Mouse (Mus musculus): ENCODE data around the gene Sh2d2a.
A peak's percentile ranks its signal among the peaks of the same experiment; 100 is the strongest.
"Not testable (repeated sequence)": the region's sequence is repeated elsewhere in the genome, so short reads cannot be mapped to it uniquely, and the experiment has no call there.

Sh2d2a gene

DNA sequence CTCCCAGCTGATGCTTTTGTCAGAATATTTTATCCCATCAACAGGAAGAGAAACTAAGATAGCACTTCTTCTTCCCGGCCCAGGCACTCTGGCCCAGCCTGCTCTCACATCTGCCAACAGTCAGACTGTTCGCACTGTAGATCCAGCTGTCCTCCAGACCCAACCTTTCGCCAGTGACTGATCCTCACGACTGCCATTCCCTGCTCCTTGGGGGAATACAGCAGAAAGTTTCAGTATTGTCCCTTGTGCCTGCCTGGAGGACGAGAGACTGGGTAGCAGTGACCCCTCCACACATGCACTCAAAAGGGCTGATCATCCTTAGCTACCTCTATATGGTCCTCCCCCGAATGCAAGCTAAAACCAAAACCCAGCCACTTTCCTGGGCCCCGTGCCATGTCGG lies 9.4 kb downstream of the Sh2d2a start:
- DNase-seq (ENCODE audit: low spot score in 2 of 2), result no peak

DNA sequence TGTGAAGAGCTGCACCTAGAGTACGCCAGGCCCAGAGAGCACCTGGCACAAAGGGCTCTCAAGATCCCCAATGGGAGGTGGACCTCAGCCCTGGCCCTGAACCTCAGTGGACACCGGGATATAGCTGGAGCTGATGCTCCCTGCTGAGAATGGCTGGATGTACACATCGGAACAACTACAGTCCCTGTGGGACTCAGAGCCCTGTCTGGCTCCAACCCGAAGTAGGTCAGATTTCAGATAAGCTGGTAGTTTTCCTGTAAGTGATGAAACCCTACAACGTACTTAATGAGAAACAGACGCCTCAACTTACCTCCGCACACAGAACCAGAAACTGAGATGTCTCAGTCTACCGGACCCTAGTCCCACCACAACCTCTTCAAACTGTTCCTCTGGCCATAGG lies 11.1 kb downstream of the Sh2d2a start:
- no peak for DNase-seq (ENCODE audit: low spot score in 2 of 2)

DNA sequence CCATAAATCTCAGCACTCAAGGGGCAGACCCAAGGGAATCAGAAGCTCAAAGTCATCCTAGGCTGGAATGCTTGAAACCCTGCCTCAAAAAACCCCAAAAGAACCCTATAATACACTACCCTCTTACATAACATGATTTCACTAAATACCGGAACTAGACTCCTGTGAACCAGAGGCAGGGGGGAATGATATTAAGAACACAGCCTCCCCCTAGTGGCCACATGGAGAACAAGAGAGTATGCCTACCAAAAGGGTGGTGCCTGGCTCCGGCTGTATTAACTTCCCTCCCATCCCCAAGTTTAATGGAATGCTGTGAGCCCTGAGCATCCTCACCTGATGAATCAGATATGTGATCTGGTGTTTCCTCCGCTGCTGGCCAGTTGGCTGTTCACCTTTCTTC lies 13.3 kb downstream of the Sh2d2a start:
- DNase-seq (ENCODE audit: low spot score in 2 of 2), result peak; percentile 42 to 63

DNA sequence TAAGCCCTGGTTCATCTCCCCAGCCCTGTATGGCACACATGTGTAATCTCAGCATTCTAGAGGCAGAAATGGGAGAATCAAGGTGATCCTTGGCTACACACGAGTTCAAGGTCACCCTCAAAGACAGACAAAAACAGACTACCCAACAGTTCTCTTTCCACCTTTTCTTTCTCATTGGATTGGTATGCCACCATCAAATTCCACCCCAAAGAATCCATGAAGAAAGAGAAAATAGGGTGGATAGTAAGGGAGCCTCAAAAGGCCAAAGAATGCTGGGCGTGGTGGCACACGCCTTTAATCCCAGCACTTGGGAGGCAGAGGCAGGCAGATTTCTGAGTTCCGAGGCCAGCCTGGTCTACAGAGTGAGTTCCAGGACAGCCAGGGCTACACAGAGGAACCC lies 17.6 kb downstream of the Sh2d2a start:
- not testable (repeated sequence) for DNase-seq (ENCODE audit: low spot score in 2 of 2)

DNA sequence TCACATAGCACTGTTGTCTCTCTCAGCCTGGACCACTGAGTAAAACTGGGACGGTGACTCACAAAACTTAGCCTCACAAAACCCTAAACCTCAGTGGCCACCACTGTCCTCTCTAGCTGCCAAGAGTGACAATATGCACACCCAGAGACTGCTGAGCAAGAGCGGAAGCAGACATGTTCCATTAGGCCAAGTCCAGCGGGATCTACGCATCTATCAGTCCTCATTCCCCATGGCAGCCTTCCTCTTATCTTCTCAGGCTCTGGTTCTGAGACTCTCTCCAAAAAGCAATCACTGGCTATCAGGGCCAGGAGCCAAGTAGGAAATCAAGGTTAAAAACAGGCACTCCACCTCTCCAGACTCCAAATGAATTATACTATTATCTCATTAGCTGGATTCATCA lies 31.2 kb downstream of the Sh2d2a start:
- DNase-seq (ENCODE audit: low spot score in 2 of 2), result no peak

DNA sequence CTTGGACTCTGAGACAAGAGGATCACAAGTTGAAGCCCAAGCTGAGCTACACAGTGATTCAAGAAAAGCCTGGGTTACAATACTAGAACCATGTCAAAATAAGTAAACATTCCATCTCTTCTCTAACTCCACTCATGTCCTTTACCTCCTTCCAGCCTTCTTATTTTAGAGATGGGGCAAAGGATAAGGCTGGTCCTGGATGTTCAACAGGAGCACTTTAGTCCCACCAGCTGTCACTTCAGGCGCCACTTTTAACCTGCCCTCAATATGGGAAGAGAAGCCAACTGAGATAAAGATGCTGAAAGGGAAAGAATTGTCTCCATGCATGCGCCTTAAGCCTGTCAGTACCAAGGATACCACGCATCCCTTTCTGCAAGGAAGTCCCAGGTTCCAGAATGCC lies 37.7 kb downstream of the Sh2d2a start:
- DNase-seq (ENCODE audit: low spot score in 2 of 2), result no peak

DNA sequence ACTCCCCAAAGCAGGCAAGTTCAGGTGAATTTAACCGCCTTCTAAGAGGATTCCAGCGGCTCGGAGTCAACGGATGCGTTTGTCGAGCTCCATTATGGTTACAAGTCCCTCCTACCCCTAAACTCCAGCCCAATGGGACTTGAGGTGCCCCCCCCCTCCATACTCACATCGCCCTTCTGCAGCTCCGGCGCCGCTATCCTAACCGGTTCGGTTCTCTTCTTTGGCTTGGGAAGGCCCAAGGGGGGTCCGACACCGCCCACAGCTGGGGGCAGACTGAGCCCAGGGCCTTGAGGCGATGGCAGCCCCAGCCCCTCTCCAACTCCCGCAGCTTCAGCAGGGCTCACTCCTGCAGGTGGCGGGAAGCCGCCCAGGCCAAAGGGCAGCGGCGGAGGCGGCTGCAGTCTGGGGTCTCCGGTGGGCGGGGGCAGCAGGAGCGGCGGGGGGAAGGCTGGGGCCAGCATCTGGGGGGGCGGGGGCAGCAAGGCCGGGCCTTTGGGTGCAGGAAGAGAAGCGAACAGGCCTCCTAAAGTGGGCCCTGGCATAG lies 38.2 kb downstream of the Sh2d2a start:
- peak; percentile 30 to 37 for DNase-seq (ENCODE audit: low spot score in 2 of 2)

DNA sequence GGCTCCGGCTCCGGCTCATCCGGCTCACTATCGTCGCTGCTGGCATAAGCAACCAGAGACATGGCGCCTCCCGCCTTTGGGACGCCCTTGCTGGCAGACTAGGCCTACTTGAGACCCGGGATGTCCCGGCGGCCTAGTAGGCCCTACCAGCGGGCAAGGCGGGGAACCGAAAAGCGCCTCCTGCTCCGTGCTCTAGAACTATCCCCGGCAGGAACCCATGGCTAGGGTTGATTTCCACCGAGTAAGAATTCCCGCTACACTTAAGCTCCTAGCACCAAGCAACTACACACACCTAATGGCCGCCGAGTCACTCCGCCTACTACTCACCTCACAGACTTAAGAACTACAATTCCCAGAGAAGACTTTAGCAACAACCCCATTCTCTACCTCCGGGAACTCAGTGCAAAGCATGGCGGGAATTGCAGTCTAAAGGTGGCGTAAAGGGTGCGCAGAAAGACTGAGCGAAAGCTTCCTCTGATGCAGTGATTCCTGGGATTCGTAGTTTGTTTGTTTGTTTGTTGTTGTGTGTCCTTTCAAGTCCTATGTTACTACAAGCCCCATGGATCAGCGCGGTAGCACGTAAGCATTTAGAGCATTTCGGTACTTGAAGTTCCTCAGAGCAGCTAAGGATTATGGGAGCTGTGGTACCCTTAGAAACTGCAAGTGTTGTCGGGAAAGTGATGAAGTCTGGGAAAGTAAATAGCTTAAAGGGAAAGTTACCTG lies 38.9 kb downstream of the Sh2d2a start, which contains the start of gene Prcc:
Gene Prcc, minus strand, starts transcription at position 328 of the 723 bp plus-strand sequence.
- DNase-seq (ENCODE audit: low spot score in 2 of 2), result peak; percentile 85 to 97

DNA sequence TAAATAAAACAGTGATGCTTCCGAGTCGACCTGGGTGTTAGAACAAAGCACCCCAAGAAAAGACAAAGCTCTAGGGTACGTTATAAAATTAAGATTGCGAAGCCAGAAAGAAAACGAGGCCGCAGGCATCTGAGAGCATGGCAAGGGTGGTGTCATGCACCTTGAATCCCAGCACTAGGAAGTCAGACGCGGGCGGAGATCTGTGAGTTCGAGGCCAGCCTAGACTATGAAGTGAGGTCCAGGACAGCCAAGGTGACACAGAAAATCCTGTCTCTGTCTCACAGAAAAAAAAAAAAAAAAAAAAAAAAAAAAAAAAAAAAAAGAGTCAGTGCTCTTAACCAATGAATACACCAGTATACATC lies 39.4 kb downstream of the Sh2d2a start:
- DNase-seq (ENCODE audit: low spot score in 2 of 2), result peak; percentile 51 to 59

DNA sequence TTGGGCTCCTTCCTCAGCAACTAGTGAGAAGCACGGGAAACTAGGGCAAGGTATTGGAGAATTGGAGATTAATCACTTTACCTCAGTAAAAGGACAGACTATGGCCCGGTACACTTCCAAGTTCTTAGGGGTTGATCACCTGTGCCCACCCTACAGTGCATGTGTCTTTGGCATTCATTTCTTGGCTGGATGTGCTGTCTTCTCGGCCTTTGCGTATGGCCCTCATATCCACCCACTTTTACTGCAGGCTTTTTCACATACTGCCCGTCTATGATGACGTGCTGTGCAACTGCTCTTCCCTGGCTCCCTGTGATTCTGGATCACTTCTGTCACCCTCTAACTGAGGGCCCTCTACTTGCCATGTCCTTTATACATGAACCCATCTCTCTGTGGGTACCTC lies 39.9 kb downstream of the Sh2d2a start:
- no peak for DNase-seq (ENCODE audit: low spot score in 2 of 2)

DNA sequence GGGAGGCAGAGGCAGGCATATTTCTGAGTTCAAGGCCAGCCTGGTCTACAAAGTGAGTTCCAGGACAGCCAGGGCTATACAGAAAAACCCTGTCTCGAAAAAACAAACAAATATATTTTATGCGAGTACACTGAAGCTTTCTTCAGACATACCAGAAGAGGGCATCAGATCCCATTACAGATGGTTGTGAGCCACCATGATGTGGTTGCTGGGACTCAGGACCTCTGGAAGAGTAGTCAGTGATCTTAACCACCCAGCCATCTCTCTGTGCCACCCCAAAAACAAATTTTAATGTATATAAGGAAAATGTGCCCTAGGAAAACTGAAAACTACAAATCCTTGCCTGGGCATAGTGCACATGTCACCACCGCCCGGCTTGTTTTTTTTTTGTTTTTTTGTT lies 40.8 kb downstream of the Sh2d2a start:
- DNase-seq (ENCODE audit: low spot score in 2 of 2), result not testable (repeated sequence)

DNA sequence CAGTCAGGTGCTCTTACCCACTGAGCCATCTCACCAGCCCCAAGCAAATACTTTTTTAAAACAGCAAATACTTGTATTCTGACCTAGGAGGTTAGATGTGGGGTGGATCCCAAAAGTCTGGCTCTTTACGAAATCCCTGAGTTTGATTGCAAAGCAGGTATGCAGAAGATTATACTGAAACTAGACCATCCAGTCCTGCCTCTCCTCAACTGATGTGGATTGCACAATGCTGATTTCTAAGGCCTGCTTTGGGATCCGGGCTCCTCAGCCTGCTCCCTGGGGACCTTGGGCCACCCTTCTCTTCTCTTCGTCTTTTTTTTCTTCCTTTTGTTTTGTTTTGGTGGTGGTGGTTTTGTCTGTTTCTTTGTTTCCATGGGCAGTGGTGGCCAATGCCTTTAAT lies 44.9 kb downstream of the Sh2d2a start:
- DNase-seq (ENCODE audit: low spot score in 2 of 2), result no peak

DNA sequence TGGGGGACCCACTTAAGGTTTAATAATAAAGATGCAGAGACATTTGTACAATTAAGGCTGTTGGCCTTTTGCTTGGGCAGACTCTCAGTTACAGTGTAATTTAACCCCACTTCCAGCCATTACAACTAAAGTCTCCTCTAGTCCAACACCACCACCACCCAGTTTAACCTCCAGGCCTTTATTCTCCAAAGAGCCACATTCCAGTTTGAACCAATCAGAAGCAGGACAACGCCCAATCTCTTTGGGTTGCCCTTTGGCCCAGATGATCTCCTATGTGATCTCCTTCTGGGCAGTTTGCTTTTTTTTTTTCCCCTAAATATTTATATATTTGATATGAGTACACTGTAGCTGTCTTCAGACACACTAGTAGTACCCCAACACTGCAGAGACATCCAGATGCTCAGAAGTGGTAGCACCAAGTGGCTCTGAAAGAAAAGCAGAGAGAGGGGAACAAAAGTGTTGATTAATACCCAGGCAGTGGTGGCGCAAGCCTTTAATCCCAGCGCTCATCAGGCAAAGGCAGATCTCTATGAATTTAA lies 46.9 kb downstream of the Sh2d2a start:
- no peak for DNase-seq (ENCODE audit: low spot score in 2 of 2)

DNA sequence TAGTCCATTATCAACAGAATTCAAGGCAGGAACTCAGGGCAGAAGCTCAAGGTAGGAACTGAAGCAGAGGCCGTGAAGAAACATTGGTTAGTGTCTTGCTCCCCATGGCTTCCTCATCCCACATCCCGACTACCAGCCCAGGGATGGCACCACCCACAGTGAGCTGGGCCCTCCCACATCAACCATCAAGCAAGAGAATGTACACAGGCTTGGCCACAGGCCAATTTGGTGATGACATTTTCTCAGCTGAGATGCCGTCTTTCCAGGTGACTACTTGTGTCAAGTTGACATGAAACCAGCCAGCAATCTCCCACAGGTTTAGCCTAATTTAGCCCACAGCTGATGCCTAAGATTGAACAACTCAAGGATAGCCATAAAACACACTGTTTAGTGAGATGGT lies 52.7 kb downstream of the Sh2d2a start:
- no peak for DNase-seq (ENCODE audit: low spot score in 2 of 2)

DNA sequence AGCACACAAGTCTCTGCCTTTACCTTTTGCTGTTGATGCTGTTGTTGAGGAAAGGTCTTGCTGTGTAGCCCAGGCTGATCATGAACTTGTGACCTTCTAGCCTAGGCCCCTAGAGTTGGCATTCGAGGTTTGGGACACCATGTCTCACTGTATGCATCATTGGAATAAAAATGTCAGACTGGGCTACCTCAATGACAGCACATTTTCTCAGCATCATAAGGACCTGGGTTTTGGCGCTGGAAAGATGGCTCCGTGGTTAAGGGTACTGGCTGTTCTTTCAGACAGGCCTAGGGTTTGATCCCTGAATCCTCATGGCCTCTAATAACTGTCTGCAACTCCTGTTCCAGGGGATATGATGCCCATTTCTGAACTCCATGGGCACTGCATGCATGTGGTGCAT lies 53.2 kb downstream of the Sh2d2a start:
- no peak for DNase-seq (ENCODE audit: low spot score in 2 of 2)

DNA sequence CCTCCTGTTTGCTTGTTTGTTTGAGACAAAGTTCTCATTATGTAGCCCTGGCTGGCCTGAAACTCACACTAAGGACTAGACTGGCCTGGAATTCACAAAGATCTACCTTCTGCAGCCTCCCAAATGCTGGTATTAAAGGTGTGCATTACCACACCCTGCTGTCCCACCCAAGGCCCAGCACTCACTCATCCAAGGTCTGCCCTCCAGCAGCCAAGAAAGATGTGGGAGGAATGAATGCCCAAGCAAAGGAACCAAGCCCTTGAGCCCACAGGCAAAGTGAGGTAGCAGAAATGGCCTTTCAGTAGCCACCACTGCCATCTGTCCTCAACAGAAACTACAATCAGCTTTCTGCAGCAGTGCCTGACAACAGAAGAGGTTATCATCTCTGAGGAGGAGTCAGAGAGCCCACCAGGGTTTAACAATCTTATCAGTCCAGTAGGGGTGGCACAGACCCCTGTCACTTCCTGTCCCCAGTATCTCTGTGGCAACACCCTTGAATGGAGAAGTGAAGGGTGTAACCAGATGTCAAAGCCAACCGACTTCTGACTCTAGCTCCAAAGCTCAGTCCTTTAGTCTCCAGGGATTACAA lies 54.6 kb downstream of the Sh2d2a start:
- DNase-seq (ENCODE audit: low spot score in 2 of 2), result no peak

DNA sequence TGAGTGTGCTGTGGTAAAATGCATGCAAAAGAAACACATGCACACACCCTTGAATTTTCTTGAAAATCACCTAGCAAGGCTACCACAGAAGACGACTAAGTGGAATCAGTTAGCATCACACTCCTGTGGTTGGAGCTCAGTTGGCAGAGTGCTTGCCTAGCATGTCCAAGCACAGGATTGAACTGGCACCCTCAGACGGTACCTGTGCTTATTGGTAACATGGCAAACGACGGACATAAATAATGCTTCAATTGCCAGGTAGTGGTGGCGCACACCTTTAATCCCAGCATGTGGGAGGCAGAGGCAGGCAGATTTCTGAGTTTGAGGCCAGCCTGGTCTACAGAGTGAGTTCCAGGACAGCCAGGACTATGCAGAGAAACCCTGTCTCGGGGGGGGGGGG lies 55.4 kb downstream of the Sh2d2a start:
- DNase-seq (ENCODE audit: low spot score in 2 of 2), result not testable (repeated sequence)

DNA sequence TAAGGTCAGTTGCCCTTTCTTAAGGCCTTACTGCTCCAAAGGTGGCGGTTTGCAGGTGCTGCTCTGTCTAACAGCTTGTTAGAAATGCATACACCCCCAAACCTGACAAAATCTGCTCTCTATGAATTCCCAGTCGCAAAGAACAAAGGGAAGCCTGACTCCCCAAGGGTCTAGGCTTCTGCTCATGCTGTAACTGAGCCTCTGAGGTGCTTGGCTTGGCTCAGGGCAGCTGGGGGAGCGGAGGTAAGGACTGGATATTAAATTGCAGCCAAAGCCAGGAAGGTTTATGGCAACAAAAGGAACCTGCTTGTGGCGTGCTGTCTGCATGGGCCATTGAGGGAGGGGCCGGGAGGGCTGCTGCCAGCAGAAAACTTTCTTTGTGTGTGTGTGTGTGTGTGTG lies 57.3 kb downstream of the Sh2d2a start:
- DNase-seq (ENCODE audit: low spot score in 2 of 2), result no peak

Measured in frontal cortex, postnatal 14 days (tissue).